Mouse (Mus musculus): ENCODE results near the gene Hist1h2ab. TPM values are rescaled to one million over a fixed set of nuclear protein-coding genes. Genes with fewer than 3 reads are reported as not detected.

Gene Hist1h2ab
- total RNA-seq, 4 experiments from 2014 or later, result 2.4 to 8.4 (median 4.0) TPM; not detected in 1

GRCm38 (mm10) chr13:23738041-23738440 lies 12.9 kb upstream of the Hist1h2ab start:
- DNase-seq (ENCODE audit: low spot score), result no peak

- peak; percentile 89 for DNase-seq (ENCODE audit: low spot score)
Observed at GRCm38 (mm10) chr13:23738677-23739068, 12.3 kb upstream of the Hist1h2ab start, which contains the start of gene Hist1h1c. Hist1h1c (plus strand) TSS chr13:23738808.

GRCm38 (mm10) chr13:23739069-23739921 lies 11.6 kb upstream of the Hist1h2ab start:
- DNase-seq (ENCODE audit: low spot score), result peak; percentile 98

DNA sequence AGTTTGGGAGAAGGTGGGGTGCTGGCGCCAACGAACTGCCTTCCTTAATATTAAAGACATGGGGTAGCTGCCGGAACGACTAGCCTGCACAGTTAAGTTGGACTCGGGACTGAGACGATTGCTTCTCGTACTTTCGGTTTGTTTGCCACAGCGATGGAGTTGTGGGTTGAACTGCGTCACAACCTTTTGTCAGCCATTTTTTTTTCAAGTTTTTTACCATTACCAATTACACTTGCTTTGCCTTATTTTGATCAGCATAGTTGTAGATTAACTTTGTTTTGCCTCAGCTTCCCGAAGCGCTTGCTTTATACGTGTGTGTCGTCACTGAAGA lies 11.0 kb upstream of the Hist1h2ab start:
- no peak for DNase-seq (ENCODE audit: low spot score)

DNA sequence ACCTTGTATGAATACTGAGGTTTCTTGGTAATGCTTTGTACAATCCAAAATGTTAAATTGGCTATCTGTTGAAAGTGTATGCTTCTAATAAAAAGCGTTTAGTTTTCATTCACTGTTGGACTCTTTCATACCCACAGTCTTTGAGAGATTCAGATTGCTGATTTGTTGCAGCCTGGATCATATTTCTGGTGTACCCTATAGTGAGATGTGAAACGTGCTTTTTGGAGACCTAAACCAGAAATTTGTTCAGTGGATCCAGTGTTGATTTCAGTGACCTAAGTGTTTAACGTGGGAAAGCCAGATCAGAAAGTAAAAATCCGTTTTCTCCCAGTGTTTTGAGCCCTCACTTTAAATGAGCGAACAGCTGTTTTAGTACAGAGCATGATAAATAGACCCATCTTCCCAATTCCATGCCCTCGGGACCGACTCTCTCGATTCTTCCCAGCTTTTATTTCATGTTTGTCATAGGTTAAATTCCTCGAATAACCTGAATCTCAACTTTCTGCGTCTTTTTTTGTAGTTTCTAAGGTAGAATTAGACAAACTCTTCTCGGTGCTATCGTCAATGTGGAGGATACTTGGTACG lies 10.6 kb upstream of the Hist1h2ab start:
- no peak for DNase-seq (ENCODE audit: low spot score)

DNA sequence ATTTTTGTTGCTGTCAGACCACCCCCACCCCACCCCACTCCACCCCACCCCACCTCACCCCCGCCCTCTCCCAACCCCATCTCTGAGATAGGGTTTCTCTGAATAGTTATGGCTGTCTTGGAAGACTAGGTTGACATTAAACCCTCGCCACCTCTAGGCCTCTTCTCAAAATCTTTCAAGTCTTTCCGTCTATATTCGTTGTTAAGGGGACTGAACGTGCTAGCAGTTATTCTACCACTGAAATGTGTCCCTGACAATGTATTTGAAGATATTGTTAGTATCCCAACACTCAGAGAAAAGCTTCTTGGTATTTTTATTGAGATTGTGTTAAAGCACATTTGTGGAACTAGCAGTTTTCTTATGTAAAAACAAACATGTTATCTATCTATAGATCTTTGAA lies 10.0 kb upstream of the Hist1h2ab start:
- DNase-seq (ENCODE audit: low spot score), result no peak

DNA sequence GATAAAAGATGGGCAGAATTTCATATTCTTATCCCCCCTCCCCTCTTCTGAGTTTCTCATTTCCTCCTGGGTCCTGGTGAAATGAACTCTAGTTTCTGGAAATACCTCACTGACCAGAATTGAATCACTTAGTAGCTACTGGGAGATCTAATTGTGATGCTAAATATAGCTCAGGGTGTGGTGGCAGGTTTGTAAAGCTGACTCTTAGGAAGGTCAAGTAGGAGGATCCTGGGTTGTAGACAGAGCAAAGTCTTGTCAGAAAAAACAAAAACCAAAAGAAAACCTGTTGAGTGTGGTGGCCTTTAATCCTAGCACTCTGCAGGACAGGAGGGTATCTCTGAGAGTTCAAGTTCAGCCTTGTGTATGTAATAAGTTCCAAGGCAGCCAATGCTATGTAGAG lies 8.9 kb upstream of the Hist1h2ab start:
- DNase-seq (ENCODE audit: low spot score), result no peak

DNA sequence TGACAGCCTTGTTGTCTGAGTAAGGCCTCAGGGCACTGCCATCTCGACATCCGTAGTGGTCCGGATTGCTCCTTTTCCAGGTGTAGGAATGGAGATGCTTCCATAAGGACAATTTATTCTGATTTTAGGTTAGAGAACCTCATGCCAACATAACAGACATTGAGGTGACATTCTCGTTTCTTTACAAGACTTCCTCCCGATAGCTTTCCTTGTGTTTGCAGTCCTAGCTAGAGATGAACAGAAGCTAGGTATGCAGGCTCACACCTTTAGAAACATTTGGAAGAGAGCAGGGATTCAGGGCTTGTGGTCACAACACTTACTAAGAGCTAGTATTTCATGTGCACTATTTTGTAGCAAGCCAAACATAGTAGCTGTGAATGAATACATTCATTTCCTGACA lies 7.7 kb upstream of the Hist1h2ab start:
- DNase-seq (ENCODE audit: low spot score), result no peak

DNA sequence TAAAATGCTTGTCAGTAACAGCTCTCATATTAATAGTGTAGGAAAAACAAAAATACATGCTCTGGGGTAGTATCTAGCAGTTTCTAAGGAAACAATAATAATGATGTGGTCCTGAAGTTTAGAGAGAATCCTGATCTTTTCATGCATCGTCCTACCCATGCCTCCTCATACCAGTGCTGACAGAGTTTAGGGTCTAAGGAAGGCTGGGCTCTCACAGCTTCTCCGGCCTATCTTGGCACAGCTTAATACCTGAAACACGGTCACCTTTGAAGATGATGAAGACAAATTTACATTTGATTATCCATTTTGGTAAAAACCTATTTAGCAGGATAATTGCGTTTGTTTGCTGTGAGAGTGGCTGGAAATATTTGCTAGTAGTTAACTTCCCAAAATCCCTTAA lies 7.0 kb upstream of the Hist1h2ab start:
- no peak for DNase-seq (ENCODE audit: low spot score)

DNA sequence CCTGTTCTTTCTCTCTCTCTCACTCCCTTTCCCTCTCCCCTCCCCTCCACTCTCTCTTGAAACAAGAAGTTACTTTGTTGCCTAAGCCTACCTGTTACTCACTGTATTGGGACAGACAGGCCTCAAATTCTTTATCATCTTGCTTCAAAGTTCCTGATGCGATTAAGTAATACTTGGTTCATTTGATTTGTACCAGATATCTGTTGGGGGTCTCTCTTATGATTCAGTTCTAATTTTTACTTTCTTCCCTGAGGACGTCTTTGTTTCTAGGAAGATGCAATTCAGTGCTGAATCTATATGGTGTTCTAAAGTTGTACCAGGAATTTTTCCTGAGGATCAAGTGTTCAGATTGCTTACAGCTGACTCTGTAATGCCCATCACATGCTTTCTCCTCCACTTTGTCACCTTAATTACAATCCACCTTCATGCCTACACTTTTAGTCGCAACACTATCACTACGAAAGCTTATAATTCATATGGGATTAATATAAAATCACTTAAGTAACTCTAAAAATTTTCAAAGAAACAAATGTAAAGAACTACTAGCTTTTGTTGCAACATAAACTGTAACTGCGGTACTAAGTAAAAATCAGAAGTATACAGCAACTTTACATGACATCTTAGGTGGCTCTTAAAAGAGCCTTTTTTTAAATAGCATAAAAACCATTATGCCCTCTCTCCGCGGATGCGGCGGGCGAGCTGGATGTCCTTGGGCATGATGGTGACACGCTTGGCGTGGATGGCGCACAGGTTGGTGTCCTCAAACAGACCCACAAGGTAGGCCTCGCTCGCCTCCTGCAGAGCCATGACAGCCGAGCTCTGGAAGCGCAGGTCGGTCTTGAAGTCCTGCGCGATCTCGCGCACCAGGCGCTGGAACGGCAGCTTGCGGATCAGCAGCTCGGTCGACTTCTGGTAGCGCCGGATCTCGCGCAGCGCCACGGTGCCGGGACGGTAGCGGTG lies 6.2 kb upstream of the Hist1h2ab start:
- no peak for DNase-seq (ENCODE audit: low spot score)

DNA sequence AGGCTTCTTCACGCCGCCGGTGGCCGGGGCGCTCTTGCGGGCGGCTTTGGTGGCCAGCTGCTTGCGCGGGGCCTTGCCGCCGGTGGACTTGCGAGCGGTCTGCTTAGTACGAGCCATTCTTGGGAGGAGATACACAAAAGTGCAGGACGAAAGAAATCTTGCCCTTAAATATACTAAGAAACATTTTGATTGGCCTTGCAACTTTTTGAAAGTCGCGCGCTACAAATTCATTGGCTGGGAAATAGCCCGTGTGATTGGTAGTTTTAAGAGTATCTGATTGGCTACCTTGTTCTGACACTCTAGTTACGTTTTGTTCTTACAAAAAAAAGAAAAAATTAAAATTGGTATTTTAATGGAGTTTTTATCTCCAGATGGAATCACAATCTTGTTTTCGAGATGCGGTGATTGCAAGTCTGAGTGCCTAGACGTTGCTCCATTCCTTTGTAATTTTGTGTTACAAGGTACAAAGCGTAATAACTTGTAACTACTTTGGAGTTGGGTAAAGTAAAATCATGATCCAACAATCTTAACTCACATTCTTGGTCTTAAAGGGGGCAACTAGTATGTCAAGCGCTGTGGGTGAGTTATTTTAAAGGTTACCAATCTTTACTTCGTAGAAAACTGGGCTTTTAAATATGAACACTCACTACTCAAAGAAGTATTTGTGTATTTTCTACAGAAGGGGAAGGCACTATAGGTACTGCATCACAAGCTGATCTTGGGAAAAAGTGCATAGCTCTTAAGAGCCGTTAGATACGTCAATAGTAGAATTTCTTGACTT lies 5.4 kb upstream of the Hist1h2ab start, which contains the start of gene Hist1h3c:
Gene Hist1h3c, minus strand, starts transcription at position 222 of the 781 bp plus-strand sequence.
- peak; percentile 87 for DNase-seq (ENCODE audit: low spot score)

GRCm38 (mm10) chr13:23746201-23747080 lies 4.5 kb upstream of the Hist1h2ab start, which contains the start of gene Hist1h2bb:
Hist1h2bb (plus strand) TSS chr13:23746734.
- DNase-seq (ENCODE audit: low spot score), result peak; percentile 94

DNA sequence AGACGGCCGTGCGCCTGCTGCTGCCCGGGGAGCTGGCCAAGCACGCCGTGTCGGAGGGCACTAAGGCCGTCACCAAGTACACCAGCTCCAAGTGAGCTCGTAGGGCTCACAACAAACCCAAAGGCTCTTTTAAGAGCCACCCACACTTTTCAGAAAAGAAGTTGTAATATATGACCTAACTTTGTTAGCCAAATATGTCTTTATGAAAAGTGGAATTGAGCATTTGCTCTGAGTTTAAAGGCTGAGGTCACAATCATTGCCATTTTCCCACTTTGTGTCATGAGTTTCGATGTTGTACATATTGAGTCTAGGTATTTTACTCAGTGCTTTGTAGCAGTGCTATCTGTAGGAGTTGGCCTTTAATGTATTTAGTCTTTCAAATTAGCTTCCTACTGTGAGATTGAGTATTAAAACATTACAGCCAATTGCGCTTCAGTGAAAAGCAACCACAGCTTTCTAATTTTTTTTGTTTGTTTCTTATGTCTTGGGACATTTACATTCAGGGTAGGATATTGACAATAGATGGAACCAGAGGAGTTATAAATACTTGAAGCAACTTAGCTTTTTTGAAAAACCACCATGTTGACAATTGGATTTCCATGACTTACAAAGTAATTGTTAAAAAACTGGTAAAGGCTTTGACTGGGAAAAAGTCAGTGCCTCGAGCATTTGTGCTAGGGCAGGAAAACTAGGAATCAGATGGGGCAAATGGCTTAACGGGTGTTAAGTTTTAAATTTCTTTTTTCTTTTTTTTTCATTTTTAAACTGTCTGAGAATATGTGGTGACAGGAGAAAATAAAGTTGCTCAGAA lies 3.6 kb upstream of the Hist1h2ab start:
- DNase-seq (ENCODE audit: low spot score), result no peak

- no peak for DNase-seq (ENCODE audit: low spot score)
Observed at GRCm38 (mm10) chr13:23747892-23748288, 3.0 kb upstream of the Hist1h2ab start.

DNA sequence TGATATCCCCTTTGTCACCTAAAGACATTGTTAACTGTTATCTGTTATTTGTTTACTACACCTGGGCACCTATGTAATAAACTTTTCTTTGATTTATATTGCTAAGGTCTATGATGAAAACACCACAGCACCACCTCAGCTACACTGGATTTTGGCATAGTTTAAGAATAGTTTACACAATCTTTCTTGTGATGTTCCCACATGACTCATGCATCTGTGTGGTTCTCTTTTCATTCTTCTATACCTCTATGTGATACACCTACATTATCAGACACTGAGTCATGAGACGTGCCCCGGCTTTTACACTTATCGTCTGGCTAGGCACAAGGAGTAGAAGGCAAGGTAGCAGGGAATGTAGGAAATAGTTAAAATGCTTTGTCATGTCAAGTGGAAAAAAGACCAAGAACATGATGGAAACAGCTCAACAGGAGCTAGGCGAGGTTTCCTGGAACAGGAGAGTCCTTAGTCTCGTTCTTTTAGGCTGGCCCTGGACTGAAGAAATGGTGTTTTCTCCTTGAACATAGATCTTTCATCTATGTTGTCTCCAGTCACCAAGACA lies 1.3 kb upstream of the Hist1h2ab start:
- DNase-seq (ENCODE audit: low spot score), result no peak

- no peak for DNase-seq (ENCODE audit: low spot score)
Observed at GRCm38 (mm10) chr13:23751478-23751956, 591 bp downstream of the Hist1h2ab start.

DNA sequence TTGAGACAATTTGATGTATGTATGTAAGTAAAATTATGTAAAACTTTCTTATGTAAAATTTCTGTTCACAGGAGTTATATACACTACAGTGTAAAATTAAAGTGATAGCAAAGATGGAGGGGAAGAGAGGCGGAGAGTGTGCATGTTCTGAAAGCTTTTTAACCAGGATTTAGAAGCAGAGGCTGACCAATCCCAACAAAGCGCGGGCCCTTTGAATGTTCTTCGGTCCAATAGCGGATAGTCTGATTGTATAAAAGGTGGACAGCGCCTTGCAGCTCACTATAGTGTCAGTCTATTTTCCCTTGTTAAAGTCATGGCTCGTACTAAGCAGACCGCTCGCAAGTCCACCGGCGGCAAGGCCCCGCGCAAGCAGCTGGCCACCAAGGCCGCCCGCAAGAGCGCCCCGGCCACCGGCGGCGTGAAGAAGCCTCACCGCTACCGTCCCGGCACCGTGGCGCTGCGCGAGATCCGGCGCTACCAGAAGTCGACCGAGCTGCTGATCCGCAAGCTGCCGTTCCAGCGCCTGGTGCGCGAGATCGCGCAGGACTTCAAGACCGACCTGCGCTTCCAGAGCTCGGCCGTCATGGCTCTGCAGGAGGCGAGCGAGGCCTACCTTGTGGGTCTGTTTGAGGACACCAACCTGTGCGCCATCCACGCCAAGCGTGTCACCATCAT lies 1.3 kb downstream of the Hist1h2ab start, which contains the start of gene Hist1h3b:
Gene Hist1h3b, plus strand, starts transcription at position 201 of the 675 bp plus-strand sequence.
- peak; percentile 78 for DNase-seq (ENCODE audit: low spot score)

DNA sequence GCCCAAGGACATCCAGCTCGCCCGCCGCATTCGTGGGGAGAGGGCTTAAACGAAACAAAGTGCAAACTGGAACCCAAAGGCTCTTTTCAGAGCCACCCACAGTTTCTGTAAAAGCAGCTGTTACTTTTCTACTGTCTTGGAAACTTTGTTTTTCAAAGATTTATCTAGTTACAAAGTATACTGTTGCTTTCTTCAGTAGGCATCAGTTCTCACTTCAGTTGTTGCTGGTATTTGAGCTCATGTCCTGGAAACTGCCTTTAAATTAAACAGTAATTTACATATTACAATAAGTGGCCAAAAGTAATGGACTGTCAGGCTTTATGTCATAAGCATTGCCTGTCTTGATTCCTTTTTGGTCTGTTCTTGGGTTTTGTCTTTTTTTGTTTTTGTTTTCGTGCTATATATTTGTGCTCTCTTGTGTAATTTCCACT lies 1.8 kb downstream of the Hist1h2ab start:
- DNase-seq (ENCODE audit: low spot score), result no peak

Data from heart, adult 8-10 months (tissue).